Mouse (Mus musculus) ZHBTc4 (cell line): ENCODE results near the gene Prkca.

Experiments
- DNase-seq: peaks from one replicate; pipeline ENCODE4 v3.0.0-alpha.2; 2011; ENCODE audit warnings: low read depth, low spot score

Prkca gene

GRCm38 (mm10) chr11:108340293-108340692 lies 3.4 kb downstream of the Prkca start:
- DNase-seq: no peak

- no peak for DNase-seq
Observed at GRCm38 (mm10) chr11:108336445-108336844, 7.3 kb downstream of the Prkca start.

- no peak for DNase-seq
Observed at GRCm38 (mm10) chr11:108335536-108335935, 8.2 kb downstream of the Prkca start.

GRCm38 (mm10) chr11:108334658-108335057 lies 9.1 kb downstream of the Prkca start:
- no peak for DNase-seq

- DNase-seq: no peak
Observed at GRCm38 (mm10) chr11:108333583-108334379, 9.9 kb downstream of the Prkca start.

- DNase-seq: no peak
Observed at GRCm38 (mm10) chr11:108333006-108333405, 10.7 kb downstream of the Prkca start.

GRCm38 (mm10) chr11:108330818-108331217 lies 12.9 kb downstream of the Prkca start:
- no peak for DNase-seq

GRCm38 (mm10) chr11:108325943-108326342 lies 17.8 kb downstream of the Prkca start:
- no peak for DNase-seq

- no peak for DNase-seq
Observed at GRCm38 (mm10) chr11:108322156-108322555, 21.6 kb downstream of the Prkca start.

GRCm38 (mm10) chr11:108320561-108320960 lies 23.2 kb downstream of the Prkca start:
- DNase-seq: no peak

GRCm38 (mm10) chr11:108319162-108319561 lies 24.6 kb downstream of the Prkca start:
- no peak for DNase-seq

- DNase-seq: no peak
Observed at GRCm38 (mm10) chr11:108317878-108318277, 25.9 kb downstream of the Prkca start.

- DNase-seq: no peak
Observed at GRCm38 (mm10) chr11:108315736-108316135, 28.0 kb downstream of the Prkca start.

- DNase-seq: no peak
Observed at GRCm38 (mm10) chr11:108312516-108312915, 31.2 kb downstream of the Prkca start.

- no peak for DNase-seq
Observed at GRCm38 (mm10) chr11:108311912-108312311, 31.8 kb downstream of the Prkca start.

- DNase-seq: no peak
Observed at GRCm38 (mm10) chr11:108309791-108310190, 33.9 kb downstream of the Prkca start.

GRCm38 (mm10) chr11:108308253-108308652 lies 35.5 kb downstream of the Prkca start:
- DNase-seq: no peak

GRCm38 (mm10) chr11:108307258-108307657 lies 36.5 kb downstream of the Prkca start:
- no peak for DNase-seq

GRCm38 (mm10) chr11:108303787-108304186 lies 39.9 kb downstream of the Prkca start:
- DNase-seq: no peak

GRCm38 (mm10) chr11:108301796-108302490 lies 41.8 kb downstream of the Prkca start:
- no peak for DNase-seq

GRCm38 (mm10) chr11:108301036-108301435 lies 42.7 kb downstream of the Prkca start:
- DNase-seq: no peak

GRCm38 (mm10) chr11:108300443-108300842 lies 43.3 kb downstream of the Prkca start:
- no peak for DNase-seq

GRCm38 (mm10) chr11:108299913-108300312 lies 43.8 kb downstream of the Prkca start:
- DNase-seq: no peak
